Comparison of ENCODE assay signal across 12 mouse cellular contexts in genomic region chr4:128747614-128748270, GRCm38 (mm10). TPM values are rescaled to one million over a fixed set of nuclear protein-coding genes. Genes with fewer than 3 reads are reported as not detected.
A peak's percentile ranks its signal among the peaks of the same experiment; 100 is the strongest.
DNase-seq lines count a peak whose midpoint lies in the region; ATAC-seq lines count a peak whose summit lies in the region.
"Had no signal": no experiment of that assay in that cellular context is flagged by ENCODE, and none has a peak within 500 bp of the region (broad histone marks: within the 10 kb centered on the region; RNA-seq: fewer than 3 reads in every experiment).

No protein-coding gene starts in this region.

- 80% methylated on average over 22 of the region's 22 CpGs for WGBS in heart, embryonic 10.5 days
- 66% methylated on average over 22 of the region's 22 CpGs for WGBS in neural tube, embryonic 13.5 days
- WGBS in neural tube, embryonic 15.5 days, result 72% methylated on average over 22 of the region's 22 CpGs

- H3K9me3 ChIP-seq in heart, embryonic 10.5 days, result no peaks in the 10 kb centered on the region
- H3K9me3 ChIP-seq in neural tube, embryonic 13.5 days, result no peaks in the 10 kb centered on the region
- no peaks in the 10 kb centered on the region for H3K9me3 ChIP-seq in neural tube, embryonic 15.5 days (replicated peaks)

- DNase-seq in cerebellum, adult 11 months, result peak; percentile 49
- peak; percentile 47 to 51 for DNase-seq in heart, postnatal 14 days
- no peak for DNase-seq in heart, embryonic 10.5 days (ENCODE audit: low spot score)
- DNase-seq in spleen, postnatal 10 days (ENCODE audit: low spot score in 2 of 2), result peak; percentile 40 to 77
- no peak for DNase-seq in gastrocnemius, postnatal 25 days
- DNase-seq: layer of hippocampus, adult 9-11 months; liver had no signal

- H3K4me1 ChIP-seq in heart, embryonic 10.5 days, result peaks cover 8% of the 10 kb centered on the region
- H3K4me1 ChIP-seq in neural tube, embryonic 13.5 days (replicated peaks), result peaks cover 8% of the 10 kb centered on the region
- peaks cover 4% of the 10 kb centered on the region for H3K4me1 ChIP-seq in neural tube, embryonic 15.5 days

- intact Hi-C loops in heart, postnatal 14 days (cut with DNase I), result loop anchor here (10.0 kb wide), 1 partner anchor 307 kb away; the partner anchor contains the start of gene Rnf19b

- H3K9ac ChIP-seq in neural tube, embryonic 13.5 days, result no peak overlapping the region
- no peak overlapping the region for H3K9ac ChIP-seq in neural tube, embryonic 15.5 days (replicated peaks)

- no peaks in the 10 kb centered on the region for H3K27me3 ChIP-seq in heart, embryonic 10.5 days (ENCODE audit: insufficient read depth, poor library complexity, severe bottlenecking)
- no peaks in the 10 kb centered on the region for H3K27me3 ChIP-seq in neural tube, embryonic 13.5 days
- no peaks in the 10 kb centered on the region for H3K27me3 ChIP-seq in neural tube, embryonic 15.5 days (replicated peaks)
- H3K27me3 ChIP-seq: Patski had no signal

- no peak overlapping the region for H3K4me2 ChIP-seq in neural tube, embryonic 13.5 days
- H3K4me2 ChIP-seq in neural tube, embryonic 15.5 days, result no peak overlapping the region

- no peak for ATAC-seq in cerebellum, adult (ENCODE audit: insufficient number of reproducible peaks, low FRiP score, low TSS enrichment)
- ATAC-seq in neural tube, embryonic 13.5 days (ENCODE audit: low read depth), result peak; percentile 28; the same call in 1 of the 2 replicates
- ATAC-seq in neural tube, embryonic 15.5 days (ENCODE audit: low FRiP score), result no peak
- ATAC-seq: inflammation-experienced regulatory T-cells, adult 6 months had no signal

- H3K27ac ChIP-seq in heart, embryonic 10.5 days, result no peak overlapping the region
- 0 out of 2 replicates have a peak overlapping the region, but pooled peaks have one; percentile 38 for H3K27ac ChIP-seq in neural tube, embryonic 13.5 days (replicated peaks)
- H3K27ac ChIP-seq in neural tube, embryonic 15.5 days (replicated peaks), result no peak overlapping the region

- H3K4me3 ChIP-seq in heart, embryonic 10.5 days, result no peak overlapping the region
- no peak overlapping the region for H3K4me3 ChIP-seq in neural tube, embryonic 13.5 days
- H3K4me3 ChIP-seq in neural tube, embryonic 15.5 days (replicated peaks), result no peak overlapping the region

- peaks cover 99% of the 10 kb centered on the region for H3K36me3 ChIP-seq in heart, embryonic 10.5 days
- H3K36me3 ChIP-seq in neural tube, embryonic 13.5 days, result peaks cover 95% of the 10 kb centered on the region
- peaks cover 96% of the 10 kb centered on the region for H3K36me3 ChIP-seq in neural tube, embryonic 15.5 days

RNA-seq across cellular contexts. Expression of gene A3galt2, which starts 7.4 kb away (rescaled TPM):
- total RNA-seq in heart, postnatal 14 days (2021), result under 1 TPM; 0.20 to 0.33 TPM
- 0.04 and 0.10 TPM in 2 replicates for polyA plus RNA-seq in heart, embryonic 10.5 days (2016; fragmentation: Nextera tagmentation; extraction: Ambion mirVana)
- 0.46 and 0.70 TPM in 2 replicates for polyA plus RNA-seq in neural tube, embryonic 13.5 days (2015; fragmentation: Nextera tagmentation; extraction: Ambion mirVana)
- 0.34 and 0.41 TPM in 2 replicates for polyA plus RNA-seq in neural tube, embryonic 15.5 days (2015; fragmentation: Nextera tagmentation; extraction: Ambion mirVana)
- total RNA-seq in gastrocnemius, postnatal 25 days (2021), result under 1 TPM in 1 of 2 experiments, not detected in 1; 0.13 TPM

RNA-seq across cellular contexts. Expression of gene Zfp362, which starts 58.1 kb away (rescaled TPM):
- total RNA-seq in heart, postnatal 14 days (2021), result 10 to 100 TPM; 16.3 to 17.7 TPM
- 20.7 and 35.9 TPM in 2 replicates for polyA plus RNA-seq in heart, embryonic 10.5 days (2016; fragmentation: Nextera tagmentation; extraction: Ambion mirVana)
- 37.5 and 43.1 TPM in 2 replicates for polyA plus RNA-seq in neural tube, embryonic 13.5 days (2015; fragmentation: Nextera tagmentation; extraction: Ambion mirVana)
- 29.3 and 33.6 TPM in 2 replicates for polyA plus RNA-seq in neural tube, embryonic 15.5 days (2015; fragmentation: Nextera tagmentation; extraction: Ambion mirVana)
- total RNA-seq in gastrocnemius, postnatal 25 days (2021), result 10 to 100 TPM in 1 of 2 experiments, 1 to 10 TPM in 1; 9.9 to 10.5 TPM

Comparison
In these comparisons a context has a peak if more than half of its experiments do, and no peak if none do; other contexts are left out.
1. DNase-seq: peak in cerebellum, adult 11 months (single experiment), heart, postnatal 14 days (2 of 2) and spleen, postnatal 10 days (2 of 2); none in heart, embryonic 10.5 days (single experiment) and gastrocnemius, postnatal 25 days (single experiment).